Mouse (Mus musculus) gastrocnemius, adult 8-10 months (tissue): ENCODE data around the gene Nrip3. TPM values are rescaled to one million over a fixed set of nuclear protein-coding genes. Genes with fewer than 3 reads are reported as not detected.

Experiments
- DNase-seq, 2 experiments: peaks; one replicate each; pipeline ENCODE4 v3.0.0; 2022; ENCODE audit warnings: low spot score in 2 of 2
- total RNA-seq, 4 experiments: library from RNA; stranded (reverse); gene quantifications; 2 replicates each; pipeline ENCODE4 v1.2.4; 2022

Nrip3 gene
- total RNA-seq, 4 experiments from 2014 or later: 0.05 TPM; not detected in 3

DNA sequence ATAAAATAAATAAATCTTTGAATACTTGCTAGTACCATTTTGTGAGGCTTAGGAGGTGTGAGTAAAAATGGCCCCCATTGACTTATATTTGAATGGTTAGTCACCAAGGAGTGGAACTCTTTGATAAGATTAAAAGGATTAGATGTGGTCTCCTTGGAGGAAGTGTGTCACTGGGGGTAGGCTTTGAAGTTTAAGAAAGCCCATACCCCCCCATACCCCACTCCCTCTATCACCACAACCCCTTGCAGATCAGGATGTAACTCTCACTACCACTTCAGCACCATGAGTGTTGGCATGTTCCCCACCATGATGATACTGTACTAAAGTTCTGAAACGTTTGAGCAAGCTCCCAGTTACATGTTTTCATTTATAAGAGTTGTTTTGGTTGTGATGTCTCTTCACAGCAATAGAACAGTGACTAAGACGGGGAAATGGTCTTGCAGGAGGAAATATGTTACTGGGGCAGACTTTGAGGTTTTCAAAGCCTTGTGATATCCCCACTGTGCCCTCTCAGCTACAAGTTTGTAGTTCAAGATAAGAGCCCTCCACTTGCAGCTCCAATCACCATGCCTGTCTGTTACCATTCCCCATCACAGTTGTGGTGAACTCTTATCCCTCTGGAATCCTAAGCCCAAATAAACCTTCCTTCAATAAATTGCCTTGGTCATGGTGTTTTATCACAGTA lies 13.0 kb downstream of the Nrip3 start:
- DNase-seq: no peak

- DNase-seq: no peak
These were observed 14.1 kb downstream of the Nrip3 start for GRCm38 (mm10) chr7:109767575-109768350.

DNA sequence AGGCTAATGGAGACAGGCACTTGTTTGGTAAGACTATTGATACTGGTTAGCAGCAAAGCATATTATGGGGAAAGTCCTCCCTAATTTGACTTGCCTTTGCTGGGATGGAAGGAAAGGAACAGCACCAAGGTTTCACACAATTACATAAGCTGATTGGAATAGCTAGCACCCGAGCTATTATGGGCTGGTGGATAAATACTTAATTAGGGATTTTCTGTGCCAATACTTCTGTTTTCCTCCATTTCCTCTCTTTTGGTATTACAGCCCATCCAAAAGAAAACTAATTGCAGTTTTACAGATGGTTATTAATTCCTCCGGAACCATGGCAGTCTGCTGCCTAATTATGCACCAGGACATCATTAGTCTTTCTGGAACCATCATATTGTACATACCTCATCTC lies 17.8 kb downstream of the Nrip3 start:
- DNase-seq: no peak

GRCm38 (mm10) chr7:109756291-109756690 lies 25.5 kb downstream of the Nrip3 start:
- DNase-seq: no peak

DNA sequence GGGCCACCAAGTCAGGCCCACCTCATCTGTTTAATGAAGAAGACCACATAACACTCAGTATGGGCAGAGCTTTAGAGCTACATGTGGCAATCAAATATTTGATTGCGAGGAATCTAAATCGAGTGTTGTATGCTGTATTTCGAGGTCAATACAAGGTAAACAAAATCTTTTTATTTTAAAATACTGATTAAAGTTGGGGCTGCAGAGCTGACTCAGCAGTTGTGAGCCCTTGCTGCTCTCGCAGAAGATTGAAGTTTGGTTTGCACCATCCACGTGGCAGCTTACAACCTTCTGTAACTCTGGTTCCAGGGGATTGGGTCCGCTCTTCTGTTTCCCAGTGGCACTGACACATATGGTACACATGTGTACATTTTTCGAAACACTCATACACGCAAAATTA lies 27.8 kb downstream of the Nrip3 start:
- DNase-seq: no peak

DNA sequence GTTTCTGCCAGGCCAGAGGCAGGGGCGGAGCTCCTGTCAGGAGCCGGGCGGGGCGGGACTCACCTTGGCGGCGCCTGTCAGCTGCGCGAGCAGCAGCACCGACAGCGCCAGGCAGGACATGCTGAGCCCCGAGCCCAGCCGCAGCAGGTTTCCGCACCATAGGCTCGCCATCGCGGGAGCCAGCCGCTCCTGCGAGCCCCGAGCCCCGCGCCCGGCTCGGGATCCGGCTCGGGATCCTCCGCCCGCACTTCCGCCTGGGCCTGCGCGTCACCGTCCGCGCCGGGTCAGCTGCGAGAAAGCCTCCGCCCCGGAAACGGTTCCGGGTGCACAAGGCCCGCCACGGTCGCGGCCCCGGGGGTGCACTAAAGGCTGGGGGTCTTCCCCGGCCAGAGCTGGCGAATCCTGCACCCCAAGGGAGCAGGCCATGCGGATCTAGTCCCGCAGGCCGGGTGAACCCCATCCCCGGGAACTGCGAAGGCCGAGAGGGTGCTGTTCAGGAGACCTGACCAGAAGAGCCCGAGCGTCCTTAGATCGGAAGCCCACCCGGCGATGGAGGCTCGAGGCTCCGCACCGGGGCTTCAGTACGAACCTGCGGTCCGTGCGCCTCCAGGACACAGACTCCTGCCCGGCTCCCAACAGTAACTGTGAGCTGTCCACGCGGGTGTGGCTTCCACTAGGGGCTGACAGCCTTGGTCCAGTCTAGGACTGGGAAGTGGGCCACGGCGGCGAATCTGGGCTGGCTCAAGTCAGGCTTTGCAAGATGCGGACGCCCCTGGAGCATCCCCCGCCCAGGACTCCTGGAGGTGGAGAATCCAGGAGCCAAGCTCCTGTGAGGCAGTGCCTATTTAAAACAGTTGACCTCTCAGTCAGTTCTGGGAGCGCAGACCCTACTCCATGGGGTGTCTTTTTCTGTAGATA lies 29.6 kb downstream of the Nrip3 start, which contains the start of gene Tmem9b:
Gene Tmem9b (minus strand): TSS at position 868 of the 918 bp plus-strand sequence.
- peak; percentile 64 to 65 for DNase-seq

DNA sequence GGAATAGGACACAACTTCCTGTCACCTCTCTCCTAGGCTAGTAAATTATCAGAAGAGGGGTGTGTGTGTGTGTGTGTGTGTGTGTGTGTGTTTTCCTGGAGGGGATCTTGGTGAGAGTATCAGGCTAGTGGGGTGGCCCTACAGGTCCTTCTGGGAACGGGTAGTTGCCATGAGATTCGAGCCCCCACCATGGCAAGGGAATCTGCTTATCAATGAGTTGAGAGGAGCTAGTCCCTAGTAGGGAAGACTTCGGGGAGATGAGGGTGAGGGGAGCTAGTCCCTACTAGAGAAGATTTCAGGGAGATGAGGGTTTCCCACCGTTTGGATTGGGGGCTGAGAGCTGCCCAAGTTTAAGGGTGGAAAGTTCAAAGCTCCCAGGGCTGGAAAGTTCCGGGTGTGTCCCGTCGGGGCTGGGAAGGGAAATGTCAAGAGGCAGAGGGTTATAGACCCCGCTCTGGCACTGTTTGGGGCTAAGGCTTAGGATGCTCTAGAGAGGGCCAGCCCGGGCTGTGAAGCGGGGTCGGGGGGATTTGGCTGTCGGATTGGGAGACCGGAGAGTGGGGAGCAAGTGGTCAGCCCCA lies 30.3 kb downstream of the Nrip3 start:
- no peak for DNase-seq

- no peak for DNase-seq
These were observed 34.1 kb downstream of the Nrip3 start for GRCm38 (mm10) chr7:109747747-109748146.

DNA sequence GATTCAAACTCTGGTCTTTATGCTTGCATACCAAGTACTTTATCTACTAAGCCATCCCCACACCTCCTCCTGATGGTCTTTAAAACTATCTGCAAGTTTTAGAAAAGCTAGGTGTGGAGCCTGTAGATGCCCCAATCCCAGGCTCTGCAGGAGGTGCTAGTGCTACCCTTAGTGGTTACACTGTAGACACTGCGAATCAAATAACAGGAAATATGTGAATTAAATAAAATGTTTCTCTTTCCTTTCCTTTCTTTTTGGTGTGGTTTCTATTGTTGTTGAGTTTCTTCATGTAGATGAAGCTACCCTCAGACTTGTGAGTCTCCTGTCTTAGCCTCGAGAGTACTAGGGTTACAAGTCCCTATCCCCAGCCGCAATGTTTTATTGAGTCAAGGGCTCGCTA lies 40.1 kb downstream of the Nrip3 start:
- DNase-seq: no peak

DNA sequence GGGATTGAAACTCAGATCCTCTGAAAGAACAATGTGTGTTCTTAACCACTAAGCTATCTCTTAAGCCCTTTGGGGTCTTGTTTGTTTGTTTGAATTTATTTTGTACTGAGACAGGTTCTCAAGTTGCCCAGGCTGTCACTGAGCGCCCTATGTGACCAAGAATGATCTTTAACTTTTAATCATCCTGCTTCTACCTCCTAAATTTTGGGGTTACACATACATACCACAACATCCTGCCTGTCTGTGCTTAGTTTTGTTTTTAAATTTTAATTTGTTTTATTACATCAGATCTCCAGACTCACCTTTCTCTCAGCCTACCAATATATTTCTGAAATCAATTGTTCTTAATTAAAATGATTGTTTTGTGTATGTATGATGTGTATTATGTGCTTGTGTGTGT lies 40.8 kb downstream of the Nrip3 start:
- no peak for DNase-seq

DNA sequence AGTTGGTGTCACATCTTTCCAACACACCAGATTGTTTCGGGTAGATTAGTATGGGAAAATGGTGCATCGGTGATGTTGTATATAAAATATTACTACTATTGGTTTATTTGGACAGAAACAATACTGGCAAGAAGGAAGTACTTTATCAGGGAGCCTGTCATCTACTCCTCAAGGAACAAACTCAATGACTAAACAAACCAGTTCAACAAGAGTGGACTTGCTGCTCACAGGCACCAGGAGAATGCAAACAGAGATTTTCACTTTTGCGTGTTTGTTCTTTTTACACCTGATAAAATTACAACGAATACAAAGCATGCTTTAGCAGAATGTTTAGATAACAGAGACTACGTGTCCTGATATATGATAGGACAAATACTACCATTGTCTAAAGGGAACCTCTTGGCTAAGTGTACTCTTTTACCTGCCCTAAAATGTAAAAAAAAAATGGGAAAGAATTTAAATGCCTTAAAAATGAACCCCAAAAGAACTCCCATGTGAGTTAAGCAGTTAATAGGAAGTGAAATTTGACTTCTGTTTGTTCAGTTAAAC lies 41.9 kb downstream of the Nrip3 start:
- DNase-seq: no peak

DNA sequence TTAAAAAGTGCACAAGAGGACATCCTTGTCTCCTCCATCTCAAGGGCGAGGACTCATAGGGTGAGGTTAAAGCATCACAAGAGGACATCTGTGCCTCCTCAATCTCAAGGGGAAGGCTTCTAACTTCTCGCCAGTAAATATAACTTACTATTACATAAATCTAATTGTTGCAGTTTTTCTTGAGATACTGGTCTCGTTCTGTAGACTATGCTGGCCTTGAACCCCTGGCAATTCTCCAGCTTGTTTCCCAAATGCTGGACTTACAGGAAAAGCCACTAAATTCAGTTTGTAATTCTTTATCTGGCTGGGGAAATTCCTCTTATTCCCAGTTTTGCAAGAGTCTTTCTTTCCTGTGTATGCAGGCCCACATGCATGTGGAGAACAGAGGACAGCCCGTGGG lies 47.0 kb downstream of the Nrip3 start:
- no peak for DNase-seq

- no peak for DNase-seq
These were observed 50.2 kb downstream of the Nrip3 start, which contains the start of gene Ascl3 for GRCm38 (mm10) chr7:109731626-109732025. TSS of gene Ascl3 (minus strand) at chr7:109731726.

GRCm38 (mm10) chr7:109723697-109724096 lies 58.1 kb downstream of the Nrip3 start, which contains the start of gene BC051019:
TSS of gene BC051019 (minus strand) at chr7:109723850.
- DNase-seq: no peak

DNA sequence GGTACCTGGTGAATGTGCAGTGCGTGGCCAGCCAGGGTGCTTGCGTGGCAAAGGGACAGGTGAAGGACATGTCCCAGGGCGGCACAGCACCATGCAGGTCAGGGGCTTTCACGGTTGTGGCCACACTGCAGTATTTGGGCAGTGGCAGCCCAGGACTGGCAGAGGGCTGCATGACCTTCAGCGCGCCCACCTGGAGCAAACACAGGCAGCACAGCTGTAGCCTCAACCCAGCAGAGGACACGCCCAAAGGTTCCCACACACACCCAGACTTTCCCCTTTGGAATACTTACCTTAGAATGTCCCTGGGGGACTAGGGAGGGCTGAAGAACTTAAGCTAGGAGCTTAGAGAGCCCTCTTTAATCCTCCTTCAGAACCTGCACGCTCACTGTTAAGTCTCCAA lies 58.7 kb downstream of the Nrip3 start:
- no peak for DNase-seq

- DNase-seq: no peak
These were observed 59.2 kb downstream of the Nrip3 start for GRCm38 (mm10) chr7:109722618-109723017.

GRCm38 (mm10) chr7:109719286-109719685 lies 62.5 kb downstream of the Nrip3 start:
- no peak for DNase-seq

DNA sequence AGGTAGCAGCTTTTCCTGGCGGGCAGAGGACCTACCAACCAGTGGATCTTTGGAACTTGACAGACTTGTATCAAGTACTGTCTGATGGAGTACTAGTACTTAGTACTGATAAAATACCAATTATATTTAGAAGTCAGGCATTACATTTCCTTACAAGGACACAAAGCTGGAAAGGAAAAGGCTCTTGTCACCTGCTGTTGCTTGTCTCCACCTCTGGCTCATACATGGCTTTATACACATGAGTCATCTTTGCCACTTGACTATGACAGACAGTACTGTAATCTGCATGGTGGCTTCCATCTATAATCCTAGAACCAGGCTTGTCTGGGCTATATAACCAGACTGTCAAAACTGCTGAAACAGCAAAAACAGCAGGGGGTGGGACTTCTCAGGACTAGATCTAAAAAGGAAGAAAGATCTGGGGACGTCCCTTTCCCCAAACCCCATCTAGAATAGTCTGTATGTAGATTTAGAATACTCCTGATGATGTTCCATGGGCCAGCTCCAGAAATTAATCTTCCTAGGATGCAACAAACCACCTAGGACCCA lies 68.3 kb downstream of the Nrip3 start:
- no peak for DNase-seq

DNA sequence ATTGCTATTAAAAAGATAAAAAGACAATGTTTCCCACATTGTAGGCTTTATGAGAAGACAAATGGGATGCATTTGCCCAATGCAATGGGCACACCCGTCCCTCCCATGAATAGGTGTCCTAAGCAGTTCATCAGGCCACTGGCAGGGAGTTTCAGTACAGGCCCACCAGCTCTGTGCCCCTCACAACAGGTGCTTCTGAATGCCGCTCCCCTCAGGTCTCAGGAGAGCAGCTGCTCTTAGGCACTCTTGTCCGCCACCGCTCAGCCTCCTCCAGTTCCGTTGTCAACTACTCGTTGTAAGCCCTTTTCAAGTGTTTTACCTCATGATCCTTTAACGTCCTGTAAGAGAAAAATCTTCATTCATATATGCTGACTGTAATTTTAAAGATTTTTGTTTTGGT lies 69.6 kb downstream of the Nrip3 start:
- DNase-seq: no peak

- DNase-seq: no peak
These were observed 71.8 kb downstream of the Nrip3 start for GRCm38 (mm10) chr7:109710069-109710468.

DNA sequence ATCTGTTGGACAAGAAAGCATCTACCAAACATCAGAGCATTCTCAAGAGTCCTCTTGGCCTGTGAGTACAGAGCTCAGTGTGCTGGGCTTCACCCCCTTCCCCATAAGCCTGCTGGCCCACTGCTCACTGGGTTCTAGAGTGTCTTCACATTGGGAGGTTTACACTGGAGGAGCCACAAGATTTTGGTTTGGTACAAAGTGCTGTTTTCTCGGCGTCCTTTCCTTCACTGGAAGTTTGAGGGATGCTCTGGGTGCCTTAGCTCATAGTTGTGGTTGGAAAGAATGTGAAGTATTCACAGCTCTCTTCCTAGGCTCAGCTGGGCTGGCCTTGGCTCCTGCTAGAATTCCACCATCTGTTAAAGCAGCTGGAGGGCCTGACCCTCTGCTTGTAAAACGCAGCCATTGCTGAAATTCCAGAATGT lies 72.9 kb downstream of the Nrip3 start:
- DNase-seq: peak; percentile 44 to 45
